Mouse (Mus musculus) hematopoietic stem cell, adult 5-6 weeks (primary cell): ENCODE measurements around the gene Cryba4. TPM values are rescaled to one million over a fixed set of nuclear protein-coding genes. Genes with fewer than 3 reads are reported as not detected.

Experiments
- ATAC-seq, 2 experiments: fragments of 125-278 bp in 1 of 2; replicated peaks in 1 of 2; 2 replicates each; pipeline ENCODE4 v1.8.0; 2016 to 2017; ENCODE audit warnings: inconsistent platforms in 2 of 2, mild to moderate bottlenecking in 2 of 2, moderate number of reproducible peaks in 2 of 2, low read depth in 1 of 2, moderate TSS enrichment in 1 of 2; ENCODE audit not compliant: low FRiP score in 2 of 2, poor library complexity in 2 of 2, severe bottlenecking in 2 of 2, insufficient read depth in 1 of 2, low TSS enrichment in 1 of 2
- total RNA-seq: library from RNA; stranded (forward); fragments of 172-1452, 232-1000 nt; gene quantifications from 2 replicates; pipeline ENCODE4 v1.2.3, GENCODE M21; 2017

The Cryba4 gene
- total RNA-seq, 1 experiment from 2014 or later, result not detected

- no peak for ATAC-seq
Measured at GRCm38 (mm10) chr5:112225591-112225990, 26.7 kb downstream of the Cryba4 start.

- peak; percentile 44 to 55; a peak in 3 of 4 replicates for ATAC-seq
Measured at GRCm38 (mm10) chr5:112220203-112220602, 32.1 kb downstream of the Cryba4 start.

- peak; percentile 27 to 47; a peak in 1 of 4 replicates for ATAC-seq
Measured at GRCm38 (mm10) chr5:112219398-112219797, 32.9 kb downstream of the Cryba4 start.

- ATAC-seq, result no peak
Measured at GRCm38 (mm10) chr5:112218679-112219078, 33.6 kb downstream of the Cryba4 start.

- no peak for ATAC-seq
Measured at GRCm38 (mm10) chr5:112217031-112217430, 35.3 kb downstream of the Cryba4 start.

- ATAC-seq, result no peak
Measured at GRCm38 (mm10) chr5:112216335-112216734, 36.0 kb downstream of the Cryba4 start.

- ATAC-seq, result no peak
Measured at GRCm38 (mm10) chr5:112215801-112216251, 36.5 kb downstream of the Cryba4 start.

- ATAC-seq, result no peak
Measured at GRCm38 (mm10) chr5:112215291-112215751, 37.0 kb downstream of the Cryba4 start.

GRCm38 (mm10) chr5:112214419-112214818 lies 37.9 kb downstream of the Cryba4 start:
- peak; percentile 50 to 59; a peak in 2 of 4 replicates for ATAC-seq

GRCm38 (mm10) chr5:112213331-112214240 lies 38.7 kb downstream of the Cryba4 start:
- no peak for ATAC-seq

GRCm38 (mm10) chr5:112212711-112213264 lies 39.5 kb downstream of the Cryba4 start:
- no peak for ATAC-seq

GRCm38 (mm10) chr5:112211911-112212310 lies 40.4 kb downstream of the Cryba4 start:
- ATAC-seq, result no peak

GRCm38 (mm10) chr5:112210104-112210503 lies 42.2 kb downstream of the Cryba4 start:
- peak; percentile 59 to 60; a peak in 2 of 4 replicates for ATAC-seq

GRCm38 (mm10) chr5:112208321-112208720 lies 44.0 kb downstream of the Cryba4 start:
- no peak for ATAC-seq

GRCm38 (mm10) chr5:112206543-112207255 lies 45.6 kb downstream of the Cryba4 start:
- no peak for ATAC-seq

- no peak for ATAC-seq
Measured at GRCm38 (mm10) chr5:112199656-112200055, 52.7 kb downstream of the Cryba4 start.
